Mouse (Mus musculus): Measurements from ENCODE around the gene Pigyl. TPM values are rescaled to one million over a fixed set of nuclear protein-coding genes. Genes with fewer than 3 reads are reported as not detected.
A peak's percentile ranks its signal among the peaks of the same experiment; 100 is the strongest.

Gene Pigyl
- polyA plus RNA-seq, 1 experiment from 2014 or later = 123 TPM

DNA sequence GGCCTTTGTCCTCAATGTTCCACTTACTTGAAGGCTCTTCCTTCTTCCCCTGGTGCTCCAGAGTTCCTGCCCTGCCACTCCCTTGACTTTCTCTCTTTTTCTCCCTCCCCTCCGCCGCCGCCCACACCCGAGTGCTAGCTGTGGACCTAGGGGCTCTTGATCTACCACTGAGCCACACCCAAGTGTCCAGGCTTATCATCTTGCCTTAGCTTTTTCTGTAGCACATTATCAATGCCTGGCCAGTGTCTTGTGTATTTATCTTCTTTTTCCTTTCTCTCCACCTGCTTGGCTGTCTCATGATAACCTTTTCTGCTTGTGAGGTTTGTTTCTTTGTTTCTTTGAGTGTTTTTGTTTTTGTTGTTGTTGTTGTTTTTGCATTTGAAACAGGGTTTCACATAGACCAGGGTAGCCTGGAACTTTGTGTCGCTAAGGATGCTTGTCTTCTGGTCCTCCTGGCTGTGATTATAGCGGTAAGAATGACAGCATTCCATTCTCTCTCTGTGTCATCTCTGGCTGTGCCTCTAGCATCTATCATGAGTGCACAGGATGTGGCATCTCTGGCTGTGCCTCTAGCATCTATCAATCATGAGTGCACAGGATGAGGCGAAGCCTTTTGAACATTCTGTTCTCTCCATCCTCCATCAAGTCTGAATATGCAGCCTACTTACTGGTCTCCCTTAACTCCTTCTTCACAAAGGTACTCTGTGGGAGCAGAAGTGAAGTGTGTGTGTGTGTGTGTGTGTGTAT lies 20.8 kb upstream of the Pigyl start, which contains the start of gene Acp5:
Gene Acp5 (minus strand): TSS at position 68 of the 747 bp plus-strand sequence.
- no peak within 1 kb of the TSS for H3K4me2 ChIP-seq (replicated peaks; ENCODE audit: low read depth)
- no peak within 1 kb of the TSS for H3K9ac ChIP-seq (ENCODE audit: low read depth, low read length)
- WGBS = 57% methylated on average over 7 of the region's 7 CpGs
- H3K4me3 ChIP-seq (ENCODE audit: low read depth, low read length) = no peak within 1 kb of the TSS
- TF ChIP-seq CTCF (IDR thresholded peaks at IDR 0.05; ENCODE audit: low read depth) = no peak
- H3K9me3 ChIP-seq (ENCODE audit: control insufficient read depth) = no peaks in the 10 kb centered on the region
- no peak within 1 kb of the TSS for H3K27ac ChIP-seq (ENCODE audit: low read depth, low read length)
- no peaks in the 10 kb centered on the region for H3K36me3 ChIP-seq (ENCODE audit: control insufficient read depth, insufficient read depth)
- H3K27me3 ChIP-seq (replicated peaks; ENCODE audit: control insufficient read depth, insufficient read depth, low read length) = no peaks in the 10 kb centered on the region
- H3K4me1 ChIP-seq (replicated peaks; ENCODE audit: control insufficient read depth, insufficient read depth, low read length) = no peaks in the 10 kb centered on the region; the same call in 1 of the 2 replicates
- no peak for ATAC-seq

DNA sequence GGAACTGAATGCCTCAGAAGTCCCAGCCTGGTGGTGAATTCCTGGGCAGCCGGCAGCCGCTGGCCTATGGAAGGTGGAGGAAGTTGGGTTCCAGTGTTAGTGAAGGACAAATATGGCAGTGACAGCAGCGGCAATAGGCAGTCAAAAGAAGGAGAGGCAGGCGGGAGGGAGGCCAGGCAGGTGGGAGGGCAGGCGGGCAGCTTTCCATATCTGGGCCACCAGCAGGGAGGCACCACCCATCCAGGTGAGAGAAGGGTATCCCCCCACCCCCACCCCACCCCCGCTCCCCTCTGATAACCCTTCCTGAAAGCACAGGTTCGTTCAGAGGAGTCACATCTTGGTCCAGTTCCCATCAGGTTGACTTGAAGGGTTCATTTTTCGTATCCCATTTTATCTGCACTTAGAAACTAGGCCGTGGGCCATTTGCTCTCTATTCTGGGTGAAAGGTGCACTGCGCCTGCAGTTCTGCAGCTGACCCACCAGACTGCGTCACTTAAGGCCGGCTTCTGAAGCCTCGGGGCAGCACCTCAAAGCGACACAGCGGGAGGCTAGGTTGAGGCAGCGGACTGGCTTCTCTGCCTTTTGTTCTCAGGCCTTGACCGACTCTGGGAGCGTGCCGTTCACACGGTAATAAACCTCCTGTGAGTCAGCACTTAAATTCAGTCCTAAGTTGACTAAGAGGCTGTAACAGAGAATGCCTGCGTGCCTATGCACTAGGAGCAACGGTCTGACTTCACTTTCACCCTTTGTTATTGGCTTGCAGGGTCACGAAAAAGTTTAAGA lies 19.7 kb upstream of the Pigyl start:
- no peaks in the 10 kb centered on the region for H3K9me3 ChIP-seq (ENCODE audit: control insufficient read depth)
- ATAC-seq = peak; percentile 60
- 17% methylated on average over 22 of the region's 23 CpGs for WGBS
- no peak overlapping the region for H3K9ac ChIP-seq (ENCODE audit: low read depth, low read length)
- no peak for TF ChIP-seq CTCF (IDR thresholded peaks at IDR 0.05; ENCODE audit: low read depth)
- H3K36me3 ChIP-seq (ENCODE audit: control insufficient read depth, insufficient read depth) = no peaks in the 10 kb centered on the region
- no peaks in the 10 kb centered on the region; the same call in 1 of the 2 replicates for H3K4me1 ChIP-seq (replicated peaks; ENCODE audit: control insufficient read depth, insufficient read depth, low read length)
- H3K4me2 ChIP-seq (replicated peaks; ENCODE audit: low read depth) = peak overlapping the region; percentile 6; the same call in 1 of the 2 replicates
- no peak overlapping the region for H3K4me3 ChIP-seq (ENCODE audit: low read depth, low read length)
- 0 out of 2 replicates have a peak overlapping the region, but pooled peaks have one; percentile 28 for H3K27ac ChIP-seq (ENCODE audit: low read depth, low read length)
- no peaks in the 10 kb centered on the region for H3K27me3 ChIP-seq (replicated peaks; ENCODE audit: control insufficient read depth, insufficient read depth, low read length)

DNA sequence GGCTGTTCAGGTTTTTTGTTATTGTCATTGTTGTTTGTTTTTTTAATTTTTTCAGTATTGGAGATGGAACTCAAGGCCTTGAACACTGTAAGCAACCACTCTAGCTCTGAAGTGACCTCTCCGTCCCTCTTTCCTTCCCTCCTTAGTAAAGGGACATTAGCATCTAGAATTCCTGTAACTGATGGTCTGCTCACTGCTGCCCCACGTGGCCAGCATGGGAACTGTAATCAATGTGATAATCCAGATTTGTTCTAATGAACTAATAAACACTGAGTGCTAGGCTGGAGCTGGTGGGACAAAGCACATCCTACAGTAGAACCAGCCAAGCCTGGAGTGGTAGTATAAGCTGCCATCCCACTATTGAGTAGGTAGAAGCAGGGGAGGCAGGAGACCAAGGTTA lies 18.2 kb upstream of the Pigyl start:
- peak; percentile 93 for TF ChIP-seq CTCF (IDR thresholded peaks at IDR 0.05; ENCODE audit: low read depth)
- no peaks in the 10 kb centered on the region for H3K36me3 ChIP-seq (ENCODE audit: control insufficient read depth, insufficient read depth)
- H3K4me1 ChIP-seq (replicated peaks; ENCODE audit: control insufficient read depth, insufficient read depth, low read length) = no peaks in the 10 kb centered on the region; the same call in 1 of the 2 replicates
- 34% methylated on average over 2 of the region's 2 CpGs for WGBS
- no peak overlapping the region for H3K4me3 ChIP-seq (ENCODE audit: low read depth, low read length)
- ATAC-seq = no peak
- H3K4me2 ChIP-seq (replicated peaks; ENCODE audit: low read depth) = no peak overlapping the region
- H3K9me3 ChIP-seq (ENCODE audit: control insufficient read depth) = no peaks in the 10 kb centered on the region
- H3K27ac ChIP-seq (ENCODE audit: low read depth, low read length) = no peak overlapping the region
- H3K27me3 ChIP-seq (replicated peaks; ENCODE audit: control insufficient read depth, insufficient read depth, low read length) = no peaks in the 10 kb centered on the region
- no peak overlapping the region for H3K9ac ChIP-seq (ENCODE audit: low read depth, low read length)

DNA sequence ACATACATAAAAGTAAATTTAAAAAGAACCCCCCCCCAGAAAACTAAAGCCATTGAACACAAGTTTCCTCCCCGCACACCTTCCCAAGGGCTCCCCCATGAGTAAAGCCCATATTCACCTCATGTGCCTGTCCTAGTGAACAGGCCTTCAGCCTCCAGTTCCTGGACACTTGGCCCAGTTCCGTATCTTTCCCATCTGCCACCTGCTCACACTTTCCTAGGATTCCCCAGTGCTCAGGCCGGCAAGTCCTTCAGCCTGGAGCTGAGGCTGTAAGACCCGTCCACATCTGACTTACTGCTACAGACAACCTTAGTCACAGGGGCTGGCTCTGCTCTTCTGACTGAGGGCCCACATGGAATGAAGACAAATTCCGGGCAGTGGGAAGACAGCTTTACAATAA lies 16.9 kb upstream of the Pigyl start:
- Histone ChIP-seq H3K4me2 (replicated peaks; ENCODE audit: low read depth) (no peak overlapping the region), H3K9me3 (ENCODE audit: control insufficient read depth) (no peaks in the 10 kb centered on the region), H3K4me1 (replicated peaks; ENCODE audit: control insufficient read depth, insufficient read depth, low read length) (no peaks in the 10 kb centered on the region; the same call in 1 of the 2 replicates), H3K4me3 (ENCODE audit: low read depth, low read length) (no peak overlapping the region), H3K36me3 (ENCODE audit: control insufficient read depth, insufficient read depth) (no peaks in the 10 kb centered on the region), H3K27me3 (replicated peaks; ENCODE audit: control insufficient read depth, insufficient read depth, low read length) (no peaks in the 10 kb centered on the region), H3K27ac (ENCODE audit: low read depth, low read length) (no peak overlapping the region), H3K9ac (ENCODE audit: low read depth, low read length) (no peak overlapping the region)
- WGBS = 94% methylated on average over 5 of the region's 5 CpGs
- no peak for TF ChIP-seq CTCF (IDR thresholded peaks at IDR 0.05; ENCODE audit: low read depth)
- no peak for ATAC-seq

GRCm38 (mm10) chr9:22143108-22144037 lies 13.3 kb upstream of the Pigyl start:
- 54% methylated on average over 17 of the region's 17 CpGs for WGBS
- TF ChIP-seq CTCF (IDR thresholded peaks at IDR 0.05; ENCODE audit: low read depth) = peak; percentile 97
- H3K9me3 ChIP-seq (ENCODE audit: control insufficient read depth) = no peaks in the 10 kb centered on the region
- no peak overlapping the region for H3K4me3 ChIP-seq (ENCODE audit: low read depth, low read length)
- H3K27ac ChIP-seq (ENCODE audit: low read depth, low read length) = no peak overlapping the region
- peak; percentile 52 for ATAC-seq
- H3K36me3 ChIP-seq (ENCODE audit: control insufficient read depth, insufficient read depth) = no peaks in the 10 kb centered on the region
- no peak overlapping the region for H3K9ac ChIP-seq (ENCODE audit: low read depth, low read length)
- H3K4me1 ChIP-seq (replicated peaks; ENCODE audit: control insufficient read depth, insufficient read depth, low read length) = no peaks in the 10 kb centered on the region
- H3K27me3 ChIP-seq (replicated peaks; ENCODE audit: control insufficient read depth, insufficient read depth, low read length) = no peaks in the 10 kb centered on the region
- no peak overlapping the region for H3K4me2 ChIP-seq (replicated peaks; ENCODE audit: low read depth)
